Mouse (Mus musculus): Measurements from ENCODE around the gene Snapin.

Snapin gene

DNA sequence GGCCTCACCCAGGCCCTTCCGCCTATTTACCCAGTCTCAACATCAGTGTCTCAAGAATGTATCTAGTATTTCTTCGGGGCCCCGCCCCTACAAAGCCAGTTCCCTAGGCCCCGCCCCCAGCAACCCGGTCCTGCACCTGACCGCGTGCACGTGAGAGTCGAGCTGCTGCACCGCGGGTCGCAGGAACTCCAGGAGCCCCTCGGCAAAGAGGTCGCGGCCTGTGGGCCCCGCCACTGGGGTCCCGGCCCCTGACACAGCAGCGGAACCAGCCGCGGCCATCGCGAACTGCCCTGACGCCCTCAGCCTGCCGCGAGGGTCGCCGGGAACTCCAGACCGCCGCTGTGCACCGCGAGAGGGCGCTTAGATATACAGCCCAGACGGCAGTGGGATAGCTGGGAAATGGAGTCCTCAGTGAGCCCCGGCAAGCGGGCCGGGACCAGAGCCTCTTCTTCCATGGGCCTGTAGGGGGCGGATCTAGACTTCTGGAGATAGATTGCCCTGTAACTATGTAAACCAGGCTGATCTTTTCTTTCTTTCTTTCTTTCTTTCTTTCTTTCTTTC is at the start of gene Snapin:
Gene Snapin, minus strand, starts transcription at position 338 of the 561 bp plus-strand sequence.
- DNase-seq, result peak; percentile 93

DNA sequence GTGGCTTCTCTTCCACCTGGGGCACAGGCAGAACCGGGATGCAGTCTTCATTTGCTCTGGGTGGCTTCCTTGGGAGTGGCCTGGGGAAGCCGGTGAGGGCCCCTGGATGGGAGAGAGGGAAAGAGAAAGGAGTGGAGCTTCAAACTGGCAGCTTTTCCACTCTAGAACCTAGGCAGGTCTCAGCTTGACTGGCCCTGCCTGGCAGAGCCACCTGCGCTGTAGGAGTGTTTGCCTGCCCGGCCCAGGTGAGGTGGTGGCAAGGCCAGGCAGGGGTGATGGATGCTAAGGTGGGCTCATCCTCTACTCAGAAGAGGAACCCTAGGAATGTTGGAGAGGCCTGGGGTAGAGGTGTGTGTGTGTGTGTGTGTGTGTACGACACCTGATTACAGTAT is 47.1 kb upstream of the Snapin start:
- DNase-seq, result no peak

DNA sequence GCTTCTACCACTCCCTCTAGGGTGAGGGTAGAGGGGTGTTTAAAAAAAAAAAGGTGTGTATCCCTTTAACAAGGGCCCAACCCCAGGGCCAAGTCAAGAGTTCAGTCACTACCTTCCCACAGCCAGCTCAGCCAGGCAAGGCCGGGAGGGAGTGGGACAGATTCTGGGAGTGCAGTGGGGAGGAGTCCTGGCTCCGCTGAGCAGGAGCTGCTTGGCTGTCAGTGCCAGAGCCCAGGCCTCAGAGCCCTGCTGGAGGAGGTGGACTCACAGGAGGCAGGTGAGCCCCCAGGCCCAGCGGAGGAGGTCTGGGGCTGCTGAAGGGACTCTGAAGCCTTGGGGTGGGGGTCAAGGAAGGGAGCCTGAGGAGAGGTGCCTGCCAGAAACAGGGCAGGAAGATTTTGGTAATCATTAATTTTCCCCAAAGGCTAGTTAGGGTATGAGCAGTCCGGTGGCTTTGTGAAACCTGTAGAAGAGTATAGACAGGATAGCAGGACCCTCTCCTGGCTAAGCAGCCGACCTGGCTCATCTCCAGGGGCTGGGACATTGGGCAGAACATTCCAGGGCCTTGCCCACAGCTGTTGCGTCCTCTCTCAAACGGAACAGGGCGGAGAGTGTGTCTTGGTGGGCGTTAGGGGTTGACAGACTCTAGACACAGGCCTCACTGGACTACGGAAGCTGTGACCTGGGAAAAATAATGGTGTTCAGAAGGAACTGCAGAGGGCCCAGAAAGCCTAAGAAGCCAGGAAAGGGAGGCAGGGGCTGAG is 46.5 kb upstream of the Snapin start, which contains the start of gene S100a16:
Gene S100a16, plus strand, starts transcription at position 114 of the 764 bp plus-strand sequence.
- DNase-seq, result peak; percentile 53

DNA sequence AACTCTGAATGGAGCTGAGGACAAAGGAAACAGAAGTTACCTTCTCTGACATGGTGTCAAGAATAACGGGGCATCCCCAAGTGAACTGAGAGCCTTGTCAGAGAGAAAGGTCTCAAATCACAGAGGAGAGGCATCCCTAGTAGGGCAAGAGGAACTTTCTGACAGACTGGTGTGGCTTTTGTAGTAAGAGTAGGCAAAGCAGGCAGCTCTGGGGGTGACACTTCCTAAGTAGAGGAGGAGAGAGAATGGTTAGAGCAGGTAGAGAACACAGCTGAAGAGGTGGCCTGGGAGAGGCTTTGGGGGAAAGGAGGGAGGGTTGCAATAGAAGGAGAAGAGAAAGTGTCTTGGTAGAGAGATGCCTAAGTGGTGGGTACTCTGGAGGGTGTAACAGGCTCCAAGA is 44.6 kb upstream of the Snapin start:
- no peak for DNase-seq

DNA sequence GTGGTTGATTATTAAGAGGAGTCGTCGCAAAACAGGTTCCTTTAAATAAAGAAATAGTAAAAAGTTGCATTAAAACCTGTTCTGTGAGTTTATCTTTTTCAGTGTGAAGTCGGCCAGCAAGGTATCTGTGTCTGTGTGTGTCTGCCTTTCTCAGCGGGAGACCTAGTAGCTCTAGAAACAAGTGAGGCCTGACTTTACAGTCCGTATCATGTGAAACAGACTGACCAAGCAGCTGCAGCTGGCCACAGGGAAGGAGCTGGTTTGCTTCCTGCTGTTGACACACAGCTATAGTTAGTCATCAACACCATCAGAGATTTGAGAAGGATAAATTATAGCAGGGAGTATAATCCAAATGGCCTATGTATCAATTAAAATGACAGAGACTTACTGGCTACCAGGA is 40.9 kb upstream of the Snapin start:
- DNase-seq, result no peak

DNA sequence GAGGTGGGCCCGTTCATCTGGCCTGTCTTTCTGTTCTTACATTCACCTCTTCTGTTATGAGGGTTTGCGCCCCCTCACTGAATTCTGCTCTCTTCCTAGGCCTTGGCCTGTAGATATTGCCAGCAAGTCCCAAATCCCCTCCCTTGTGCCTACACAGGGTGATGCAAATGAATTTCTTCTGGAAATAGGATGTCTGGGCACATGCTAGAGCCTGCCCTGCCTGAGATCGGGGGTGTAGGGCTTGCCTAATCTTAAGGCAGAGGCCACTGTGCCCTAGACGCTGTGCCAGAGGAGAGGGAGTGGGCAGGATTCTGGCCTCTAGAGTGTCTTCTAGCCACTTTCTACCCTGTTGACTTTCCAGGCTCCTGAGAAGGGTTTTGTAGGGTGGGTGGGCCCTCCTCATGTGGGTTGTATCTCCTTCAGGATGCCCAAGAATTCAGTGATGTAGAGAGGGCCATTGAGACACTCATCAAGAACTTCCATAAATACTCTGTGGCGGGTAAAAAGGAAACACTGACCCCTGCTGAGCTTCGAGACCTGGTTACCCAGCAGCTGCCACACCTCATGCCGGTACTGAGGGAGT is 36.5 kb upstream of the Snapin start:
- no peak for DNase-seq

DNA sequence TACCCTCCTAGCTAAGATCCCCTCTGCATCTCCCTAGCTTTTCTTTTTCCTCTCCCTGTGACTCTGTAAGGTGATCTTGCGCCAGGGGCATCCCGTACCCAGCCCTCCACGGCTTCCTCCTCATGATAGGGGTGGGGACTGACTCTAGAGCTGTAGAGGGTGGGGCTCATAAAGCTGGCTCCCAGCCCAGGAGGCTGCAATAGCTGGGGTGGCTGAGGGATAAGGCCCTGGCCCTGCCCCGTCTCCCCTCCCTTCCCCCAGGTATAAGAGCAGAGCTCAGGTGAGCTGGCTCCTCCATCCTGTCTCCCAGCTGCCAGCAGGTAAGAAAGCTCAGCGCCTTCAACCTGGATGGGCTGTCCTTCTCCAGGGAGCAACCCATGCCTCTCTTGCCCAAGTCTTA is 35.7 kb upstream of the Snapin start, which contains the start of gene S100a14:
Gene S100a14, plus strand, starts transcription at position 277 of the 400 bp plus-strand sequence.
- no peak for DNase-seq

DNA sequence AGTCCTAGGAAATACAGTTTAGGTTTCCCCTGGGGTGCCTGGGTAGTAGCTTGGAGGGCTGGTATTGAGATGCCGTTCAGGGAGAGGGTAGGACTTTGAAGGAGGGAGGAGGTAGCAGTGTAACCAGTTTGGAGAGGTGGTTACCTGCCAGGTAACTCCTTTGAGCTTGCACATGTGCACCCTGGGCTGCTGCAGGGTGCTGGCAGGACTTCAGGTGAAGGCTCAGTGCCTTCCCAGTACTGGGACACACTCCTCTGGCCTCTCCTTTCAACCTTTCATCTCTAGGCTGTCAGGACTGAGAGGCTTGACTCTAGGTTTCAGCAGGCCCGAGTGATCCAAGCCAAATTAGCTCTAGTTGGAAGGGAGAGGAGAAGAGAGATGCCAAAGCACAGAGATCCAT is 35.2 kb upstream of the Snapin start:
- no peak for DNase-seq

DNA sequence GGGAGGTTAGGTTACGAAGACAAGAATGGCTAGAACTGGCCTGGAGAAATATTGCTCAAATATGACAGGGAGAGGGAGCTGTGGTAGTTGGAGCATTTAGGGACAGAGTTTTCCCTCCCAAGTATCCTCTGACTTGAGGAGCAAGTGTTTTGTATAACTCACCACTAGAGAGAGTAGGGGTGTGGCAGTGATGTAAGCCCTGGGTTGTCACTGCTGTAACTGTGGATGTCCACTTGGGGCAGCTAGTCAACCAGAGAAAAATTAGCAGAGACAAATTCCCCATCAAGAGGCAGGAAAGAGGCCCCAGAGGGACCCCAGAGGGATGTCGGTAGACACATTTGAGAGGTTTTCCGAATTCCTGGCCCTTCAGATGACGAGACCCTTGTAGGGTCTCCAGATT is 34.6 kb upstream of the Snapin start:
- DNase-seq, result no peak

DNA sequence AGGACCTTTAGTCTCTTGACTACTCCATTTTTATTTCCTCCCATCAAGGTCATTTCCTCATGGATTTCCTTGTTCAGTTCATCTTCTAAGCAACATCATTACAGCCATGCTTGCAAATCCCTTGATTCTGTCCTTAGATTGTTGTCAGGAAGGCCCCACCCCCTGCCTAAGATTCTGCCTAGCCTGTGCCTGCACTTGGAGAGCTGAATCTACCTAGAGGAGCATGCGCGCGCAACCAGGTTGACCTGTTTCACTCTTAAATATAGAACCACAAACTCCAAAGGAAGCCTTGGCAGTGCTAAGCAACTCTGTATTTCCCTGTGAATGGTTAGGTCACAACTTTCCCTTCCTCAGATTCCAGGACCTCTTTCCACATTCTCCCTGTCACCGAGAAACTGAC is 26.9 kb upstream of the Snapin start:
- no peak for DNase-seq

DNA sequence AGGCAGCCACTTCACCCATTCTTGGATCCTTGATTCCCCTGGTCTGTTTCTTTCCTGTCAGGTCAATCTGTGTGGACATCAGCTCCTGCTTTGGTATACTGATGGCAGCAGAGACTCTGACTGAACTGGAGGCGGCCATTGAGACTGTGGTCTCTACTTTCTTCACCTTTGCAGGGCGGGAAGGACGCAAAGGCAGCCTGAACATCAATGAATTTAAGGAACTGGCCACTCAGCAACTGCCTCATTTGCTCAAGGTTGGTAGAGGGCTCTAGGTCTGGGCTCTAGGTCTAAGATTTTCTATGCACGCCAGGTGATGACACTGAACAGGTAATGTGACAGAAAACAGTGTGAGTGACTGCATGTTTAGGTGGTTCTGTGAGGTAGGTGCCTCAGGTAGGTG is 25.0 kb upstream of the Snapin start:
- DNase-seq, result no peak

DNA sequence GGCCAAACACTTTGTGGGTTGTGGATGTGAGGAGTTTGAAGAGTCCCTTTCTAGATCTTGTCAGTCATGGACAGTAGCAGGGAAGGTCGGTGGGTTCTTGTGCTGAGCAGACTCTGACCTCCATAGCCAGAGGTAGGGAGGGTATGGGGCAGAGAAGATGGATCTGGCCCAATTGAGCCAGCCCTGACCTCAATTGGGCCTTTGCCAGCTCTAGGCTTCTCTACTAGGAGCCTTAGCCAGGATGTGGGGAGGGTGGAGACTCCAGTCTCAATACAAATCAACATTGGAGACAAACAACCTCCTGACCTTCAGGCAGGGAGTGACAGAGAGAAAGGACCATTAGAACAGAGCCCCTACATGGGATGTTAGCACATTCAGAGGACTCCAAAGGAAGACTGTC is 24.4 kb upstream of the Snapin start:
- no peak for DNase-seq

DNA sequence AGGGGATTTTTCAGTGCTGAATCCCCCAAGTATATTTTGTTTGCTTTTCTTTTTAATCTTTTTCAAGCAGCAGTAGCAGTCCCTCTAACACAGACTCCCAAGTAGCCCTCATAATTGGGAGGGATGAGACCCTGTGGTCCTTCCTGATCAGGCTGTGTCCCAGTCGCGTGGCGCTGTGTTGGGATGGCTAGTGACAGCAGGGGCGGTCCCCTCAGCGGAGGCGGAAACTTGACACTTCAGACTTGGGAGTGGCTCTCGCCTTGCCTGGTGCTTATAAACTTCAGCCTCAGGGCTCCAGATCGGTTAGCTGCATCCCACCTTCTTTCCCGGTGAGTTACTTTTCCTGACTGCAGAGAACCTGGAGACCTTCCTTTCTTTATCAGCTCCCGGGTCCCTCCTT is 23.9 kb upstream of the Snapin start:
- no peak for DNase-seq

DNA sequence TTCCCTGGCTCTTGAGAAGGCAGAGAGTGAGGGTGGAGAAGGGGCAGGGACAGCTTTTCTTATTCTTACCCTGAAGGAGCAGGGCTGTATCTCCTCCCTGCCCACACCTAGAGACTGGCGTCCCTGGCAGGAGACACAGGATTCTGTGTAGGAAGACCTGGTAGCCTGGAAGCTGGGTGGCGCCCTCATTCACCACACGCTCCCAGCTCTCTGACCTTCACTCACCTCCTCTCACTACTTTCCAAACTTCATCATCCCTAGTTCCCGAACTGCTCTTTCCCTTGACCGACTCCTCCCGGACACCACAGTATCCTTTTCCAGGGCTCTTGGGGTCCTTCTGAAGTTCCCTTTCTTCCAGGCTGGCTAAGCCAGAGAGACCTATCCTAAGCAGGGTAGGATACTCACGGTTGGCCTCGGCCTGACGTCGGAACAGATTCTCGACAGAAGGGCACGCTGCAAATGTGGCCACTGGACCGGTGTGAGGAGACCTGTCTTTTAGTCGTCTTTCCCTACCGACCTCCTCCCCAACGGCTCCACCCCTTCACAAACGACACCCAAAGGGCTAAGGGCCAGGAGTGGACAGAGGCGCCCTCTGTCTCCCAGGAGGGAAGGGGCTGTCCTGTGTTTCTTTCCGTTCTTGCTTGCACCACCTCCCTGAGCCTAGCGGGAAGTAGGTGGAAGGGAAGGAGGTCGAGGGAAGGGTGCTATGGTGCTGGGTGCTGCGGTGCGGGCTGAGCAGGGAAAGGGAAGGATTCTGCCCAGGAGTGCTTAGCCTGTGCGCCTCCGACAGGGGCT is 23.2 kb upstream of the Snapin start, which contains the start of the genes S100a1 and S100a13:
Gene S100a1, minus strand, starts transcription at position 597 of the 795 bp plus-strand sequence.
Gene S100a13, plus strand, starts transcription at position 640 of the 795 bp plus-strand sequence.
- DNase-seq, result no peak

DNA sequence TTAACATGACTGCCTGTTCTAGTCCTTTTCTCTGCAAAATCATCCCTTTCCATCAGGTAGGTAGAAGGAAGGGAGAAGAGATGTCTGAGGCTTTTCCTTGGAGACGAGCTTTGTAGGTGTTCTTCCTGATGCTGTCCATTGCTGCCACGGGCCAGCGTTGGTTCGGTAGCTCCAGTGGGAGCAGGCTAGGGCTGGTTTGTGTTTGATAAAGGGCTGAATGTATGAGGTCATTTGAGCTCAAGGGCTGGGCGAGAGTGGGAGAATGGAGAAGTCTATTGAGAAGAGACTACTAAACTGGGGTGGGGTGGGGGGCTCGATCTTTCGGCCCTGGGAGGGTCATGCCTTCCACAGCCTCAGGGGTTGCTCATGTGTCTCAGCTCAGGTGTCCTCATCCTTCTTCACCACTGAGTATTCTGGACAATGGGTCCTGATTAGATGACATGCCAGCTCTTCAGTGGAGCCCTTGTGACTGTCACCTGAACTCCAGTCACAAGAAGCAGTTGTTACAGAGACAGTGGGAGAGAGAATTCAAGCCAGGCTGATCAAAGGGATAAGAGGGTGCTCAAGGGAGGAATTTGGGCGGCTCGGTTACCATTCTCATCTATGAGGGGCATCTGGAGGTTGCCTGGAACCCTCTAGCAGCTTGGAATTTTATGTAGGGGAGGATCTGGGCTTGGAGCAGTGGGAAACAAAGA is 22.3 kb upstream of the Snapin start:
- DNase-seq, result no peak

DNA sequence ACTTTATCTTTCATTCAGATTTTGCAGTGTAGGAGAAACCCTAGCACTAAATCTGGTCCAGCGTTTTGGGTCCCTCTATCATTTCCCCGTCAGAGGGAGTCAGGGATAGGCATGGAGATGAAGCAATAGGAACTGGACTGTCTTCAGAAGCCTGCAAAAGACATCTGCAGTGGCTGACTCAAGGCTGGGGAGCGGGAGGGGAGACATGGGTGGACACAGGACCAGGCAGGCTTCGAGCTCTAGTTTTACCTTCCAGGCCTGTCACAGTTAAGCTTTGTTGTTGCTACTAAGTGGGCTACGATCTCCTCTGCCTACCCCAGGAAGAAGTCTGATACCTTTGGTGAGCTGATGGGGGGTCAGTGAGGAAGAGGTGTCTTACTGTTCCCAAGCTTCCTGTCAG is 21.4 kb upstream of the Snapin start:
- no peak for DNase-seq

DNA sequence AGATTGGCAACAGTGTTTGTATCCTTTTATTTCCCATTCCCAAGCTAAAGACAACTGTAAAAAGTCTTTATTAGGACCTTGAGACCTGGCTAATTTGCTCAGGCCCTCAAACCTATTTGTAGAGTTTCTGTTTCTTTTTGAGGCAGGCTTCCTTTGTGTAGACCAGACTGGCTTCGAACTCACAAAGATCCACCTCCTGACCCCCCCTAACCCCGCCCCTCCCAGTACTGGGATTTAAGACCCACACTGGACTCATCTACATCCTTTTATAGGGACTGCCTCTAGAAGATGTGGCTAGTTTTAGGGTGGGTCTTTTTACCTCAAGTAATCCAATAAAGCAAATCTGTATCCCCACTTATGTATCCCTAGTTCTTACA is 18.9 kb upstream of the Snapin start:
- no peak for DNase-seq

DNA sequence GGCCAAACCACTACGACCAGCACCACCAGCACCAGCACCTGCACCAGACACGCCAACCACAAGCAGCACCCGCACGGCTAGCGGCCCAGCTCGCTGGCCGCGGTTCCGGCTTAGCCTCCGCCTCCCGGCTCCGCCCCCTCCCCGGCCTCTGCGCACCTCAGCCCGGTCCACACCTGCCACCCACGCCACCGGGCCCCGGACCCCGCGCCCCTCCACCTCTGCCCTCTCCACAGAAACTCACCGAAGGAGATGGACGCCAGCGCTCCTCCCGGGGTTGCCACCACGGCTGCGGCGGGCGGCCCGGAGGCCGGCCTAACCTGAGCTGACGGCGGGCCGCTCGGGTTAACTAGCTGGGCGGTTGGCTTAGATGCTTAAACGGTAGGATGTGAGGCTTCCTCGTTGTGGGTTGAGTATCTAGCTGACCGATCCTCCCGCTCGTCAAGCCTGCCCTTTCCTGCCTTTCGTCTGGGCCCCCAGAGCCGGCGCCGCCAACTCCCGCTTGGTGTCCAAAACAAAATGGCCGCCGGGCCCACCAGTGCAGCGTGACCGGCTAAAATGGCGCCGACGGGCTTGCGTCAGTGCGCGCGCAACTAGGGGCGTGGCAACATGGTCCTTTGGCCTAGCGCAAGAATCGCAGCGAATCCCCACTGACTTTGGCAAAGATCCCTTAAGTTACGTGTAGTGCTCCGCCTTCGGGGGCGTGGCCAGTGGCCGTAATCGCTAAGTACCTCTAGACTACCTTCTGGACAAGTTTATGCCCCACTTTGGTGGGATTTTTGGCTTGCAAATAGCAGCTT is 18.3 kb upstream of the Snapin start, which contains the start of gene Chtop:
Gene Chtop, minus strand, starts transcription at position 549 of the 797 bp plus-strand sequence.
- peak; percentile 99 for DNase-seq

DNA sequence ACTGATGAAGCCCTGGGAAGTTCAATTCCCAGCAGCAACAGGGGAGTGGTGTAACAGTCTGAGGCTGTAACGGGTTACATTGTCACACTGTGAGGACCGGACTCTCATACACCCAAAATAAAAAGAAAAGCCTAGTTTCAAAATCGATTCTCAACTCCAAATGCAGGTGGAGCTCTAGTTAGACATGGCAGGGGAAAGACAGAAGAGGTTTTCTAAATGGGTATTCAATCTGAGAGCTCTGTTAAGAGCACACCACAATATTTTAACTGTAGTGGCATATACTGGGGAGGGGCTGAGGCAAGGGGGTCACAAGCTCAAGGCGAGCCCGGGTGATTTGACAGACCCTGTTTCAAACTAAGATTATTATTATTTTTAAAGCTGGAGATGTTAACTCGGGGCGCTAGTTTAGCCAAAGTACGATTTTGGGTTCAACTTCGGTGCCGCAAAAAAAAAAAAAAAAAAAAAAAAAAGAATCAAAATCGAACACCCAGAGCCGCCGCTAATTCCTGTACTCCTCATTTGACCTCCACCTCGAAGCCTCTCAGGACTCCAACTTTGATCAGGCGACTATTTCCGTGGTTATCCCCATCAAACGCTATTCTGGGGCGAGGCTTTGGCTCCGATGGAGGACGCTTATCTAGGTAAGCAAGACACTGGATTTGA is 17.6 kb upstream of the Snapin start:
- no peak for DNase-seq

DNA sequence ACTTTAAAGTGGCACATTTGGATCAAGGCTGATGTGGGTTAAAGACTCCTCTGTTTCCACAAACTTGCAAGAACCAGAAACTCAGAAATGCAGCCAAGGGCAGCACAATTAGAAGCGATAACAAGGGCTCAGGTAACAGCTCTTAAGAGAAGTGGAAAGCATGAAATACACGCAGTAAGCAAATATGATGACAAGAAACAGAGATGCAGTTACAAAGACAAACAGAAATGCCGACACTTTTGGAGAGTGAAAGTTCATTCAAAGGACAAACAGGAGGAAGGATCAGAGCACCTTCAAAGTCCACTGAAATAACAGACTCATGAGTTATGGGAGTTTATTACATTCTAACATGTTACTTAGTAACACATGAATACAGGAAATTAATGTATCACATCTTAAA is 15.5 kb upstream of the Snapin start:
- no peak for DNase-seq

DNA sequence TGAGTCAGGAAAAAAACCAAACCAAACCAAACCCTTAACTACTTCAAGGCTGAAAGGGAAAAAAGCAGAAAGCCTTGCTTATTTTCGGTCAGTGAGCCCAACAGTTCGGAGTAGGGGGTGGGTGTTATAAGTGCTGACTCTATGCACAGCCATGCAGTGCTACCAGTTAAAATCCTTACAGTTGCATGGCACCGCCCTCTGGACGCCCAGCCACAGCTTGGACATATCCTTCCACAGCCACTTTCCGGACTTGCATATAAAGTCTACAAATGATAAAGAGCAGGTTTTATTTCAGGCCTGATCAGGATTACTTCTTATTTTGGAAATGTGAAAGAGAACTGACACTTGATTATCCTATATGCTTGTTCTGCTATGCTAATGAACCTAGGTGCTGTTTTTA is 14.4 kb upstream of the Snapin start:
- DNase-seq, result no peak
